Comparison of ENCODE assay signal across 15 mouse cellular contexts in genomic region chr2:167430737-167431417, GRCm38 (mm10). TPM values are rescaled to one million over a fixed set of nuclear protein-coding genes. Genes with fewer than 3 reads are reported as not detected.
A peak's percentile ranks its signal among the peaks of the same experiment; 100 is the strongest.
DNase-seq lines count a peak whose midpoint lies in the region; ATAC-seq and TF ChIP-seq lines count a peak whose summit lies in the region.
"Had no signal": no experiment of that assay in that cellular context is flagged by ENCODE, and none has a peak within 500 bp of the region (broad histone marks: within the 10 kb centered on the region; RNA-seq: fewer than 3 reads in every experiment).

No protein-coding gene starts in this region.

- H3K9ac ChIP-seq in heart, embryonic 12.5 days = no peak overlapping the region
- peak overlapping the region; percentile 65 for H3K9ac ChIP-seq in liver, embryonic 12.5 days

- ATAC-seq in heart, embryonic 12.5 days (ENCODE audit: insufficient number of reproducible peaks, low FRiP score) = peak; percentile 88
- ATAC-seq in liver, embryonic 12.5 days = peak; percentile 95
- no peak for ATAC-seq in inflammation-experienced regulatory T-cells, adult 6 months
- ATAC-seq: forebrain, embryonic 16.5 days had no signal

- no peak overlapping the region for H3K4me2 ChIP-seq in heart, embryonic 12.5 days
- H3K4me2 ChIP-seq in liver, embryonic 12.5 days = peak overlapping the region; percentile 48

- no peak for TF ChIP-seq POLR2A in spleen, adult 2 months (IDR thresholded peaks at IDR 0.05; ENCODE audit: low read depth, low read length)

- H3K27ac ChIP-seq in heart, embryonic 12.5 days (ENCODE audit: poor library complexity, severe bottlenecking) = peak overlapping the region; percentile 47
- peak overlapping the region; percentile 38; the same call in 1 of the 2 replicates for H3K27ac ChIP-seq in spleen, adult 2 months (ENCODE audit: insufficient read depth, low read length)
- peak overlapping the region; percentile 94 for H3K27ac ChIP-seq in liver, embryonic 12.5 days

- DNase-seq in heart, adult 8-10 months (ENCODE audit: low spot score) = no peak
- DNase-seq in spleen, adult 2 months (ENCODE audit: low read depth in 1 of 2, low spot score in 2 of 2) = no peak
- DNase-seq in spleen, postnatal 14 days (ENCODE audit: low spot score in 2 of 2) = no peak
- no peak for DNase-seq in layer of hippocampus, postnatal 10 days (ENCODE audit: low spot score in 2 of 2)
- DNase-seq in left cerebral cortex, adult 11 months (ENCODE audit: low spot score) = no peak
- DNase-seq: adrenal gland, adult 2 months; cerebellum, postnatal 14 days; gastrocnemius, postnatal 14 days; heart, postnatal 14 days; thymus, postnatal 14 days had no signal

- H3K4me3 ChIP-seq in heart, embryonic 12.5 days = no peak overlapping the region
- H3K4me3 ChIP-seq in spleen, adult 2 months (ENCODE audit: extremely low read depth, insufficient read depth, insufficient read length) = no peak overlapping the region
- no peak overlapping the region for H3K4me3 ChIP-seq in liver, embryonic 12.5 days
- H3K4me3 ChIP-seq: megakaryocyte, embryonic 14.5 days had no signal

- H3K27me3 ChIP-seq in heart, embryonic 12.5 days (replicated peaks) = no peaks in the 10 kb centered on the region
- H3K27me3 ChIP-seq in spleen, adult 2 months (ENCODE audit: control insufficient read depth, insufficient read depth, low read length) = no peaks in the 10 kb centered on the region
- no peaks in the 10 kb centered on the region for H3K27me3 ChIP-seq in liver, embryonic 12.5 days (replicated peaks)
- H3K27me3 ChIP-seq: megakaryocyte, embryonic 14.5 days had no signal

- peaks cover 66% of the 10 kb centered on the region for H3K36me3 ChIP-seq in heart, embryonic 12.5 days
- peaks cover 26% of the 10 kb centered on the region for H3K36me3 ChIP-seq in spleen, adult 2 months (ENCODE audit: control insufficient read depth, insufficient read depth, low read length)
- H3K36me3 ChIP-seq in liver, embryonic 12.5 days = peaks cover 81% of the 10 kb centered on the region

- TF ChIP-seq CTCF in spleen, adult 2 months (IDR thresholded peaks at IDR 0.05; ENCODE audit: extremely low read depth, insufficient read depth, insufficient read length, insufficient replicate concordance) = no peak

- H3K9me3 ChIP-seq in heart, embryonic 12.5 days (replicated peaks) = no peaks in the 10 kb centered on the region
- H3K9me3 ChIP-seq in liver, embryonic 12.5 days (replicated peaks) = no peaks in the 10 kb centered on the region
- H3K9me3 ChIP-seq: megakaryocyte, embryonic 14.5 days had no signal

- H3K4me1 ChIP-seq in heart, embryonic 12.5 days (replicated peaks) = no peaks in the 10 kb centered on the region
- H3K4me1 ChIP-seq in spleen, adult 2 months (ENCODE audit: control insufficient read depth, insufficient read depth, insufficient read length) = no peaks in the 10 kb centered on the region
- H3K4me1 ChIP-seq in liver, embryonic 12.5 days = peaks cover 65% of the 10 kb centered on the region

- WGBS in heart, embryonic 12.5 days = 55% methylated on average over 9 of the region's 9 CpGs
- WGBS in spleen, adult 2 months = 92% methylated on average over 9 of the region's 9 CpGs
- 48% methylated on average over 9 of the region's 9 CpGs for WGBS in liver, embryonic 12.5 days (ENCODE audit: insufficient replicate concordance)

RNA-seq across cellular contexts. Expression of gene Slc9a8, which starts 9.4 kb away (rescaled TPM):
- polyA plus RNA-seq in heart, embryonic 12.5 days (2016; fragmentation: Nextera tagmentation; extraction: Ambion mirVana) = 22.6 and 25.6 TPM in 2 replicates
- total RNA-seq in heart, adult 8-10 months (2022) = 10 to 100 TPM; 24.6 to 30.5 (median 25.6) TPM
- 47.7 and 53.8 TPM in 2 replicates for polyA plus RNA-seq in spleen, adult 2 months (2012; rRNA removed)
- 17.4 and 18.8 TPM in 2 replicates for polyA plus RNA-seq in liver, embryonic 12.5 days (2016; fragmentation: Nextera tagmentation; extraction: Ambion mirVana)
- total RNA-seq in layer of hippocampus, postnatal 10 days (2021) = 10 to 100 TPM; 33.6 to 35.0 TPM
- 10 to 100 TPM; 28.6 to 62.5 (median 41.6) TPM for polyA plus RNA-seq in inflammation-experienced regulatory T-cells, adult 6 months (2017; shearing (Covaris generic))

Comparison
In these comparisons a context has a peak if more than half of its experiments do, and no peak if none do; other contexts are left out.
1. H3K27ac ChIP-seq: peak in every context shown above with its lines; median percentile 94 in liver, embryonic 12.5 days; 47 in heart, embryonic 12.5 days; 38 in spleen, adult 2 months.